Mouse (Mus musculus) fibroblast of lung, adult 2 months (primary cell): ENCODE data around the gene Rhod.

ENCODE experiments used
- DNase-seq: peaks from one replicate; pipeline ENCODE4 v3.0.0-alpha.2; 2011; ENCODE audit warnings: low read depth

Rhod gene

GRCm38 (mm10) chr19:4450666-4451065 lies 11.4 kb upstream of the Rhod start:
- DNase-seq = no peak

- DNase-seq = no peak
Measured at GRCm38 (mm10) chr19:4449230-4449629, 10.0 kb upstream of the Rhod start.

- DNase-seq = no peak
Measured at GRCm38 (mm10) chr19:4447445-4447844, 8.2 kb upstream of the Rhod start.

GRCm38 (mm10) chr19:4446661-4447420 lies 7.6 kb upstream of the Rhod start:
- DNase-seq = no peak

- no peak for DNase-seq
Measured at GRCm38 (mm10) chr19:4442408-4442807, 3.2 kb upstream of the Rhod start.

- DNase-seq = no peak
Measured at GRCm38 (mm10) chr19:4441621-4442161, 2.5 kb upstream of the Rhod start.

GRCm38 (mm10) chr19:4441090-4441591 lies 1.9 kb upstream of the Rhod start:
- no peak for DNase-seq

GRCm38 (mm10) chr19:4440222-4440621 lies 990 bp upstream of the Rhod start:
- no peak for DNase-seq

- DNase-seq = no peak
Measured at GRCm38 (mm10) chr19:4438791-4439160, 456 bp downstream of the Rhod start.

GRCm38 (mm10) chr19:4437886-4438285 lies 1.3 kb downstream of the Rhod start:
- no peak for DNase-seq

- DNase-seq = no peak
Measured at GRCm38 (mm10) chr19:4436254-4436653, 3.0 kb downstream of the Rhod start.

GRCm38 (mm10) chr19:4434999-4435398 lies 4.2 kb downstream of the Rhod start:
- no peak for DNase-seq

GRCm38 (mm10) chr19:4433756-4434155 lies 5.5 kb downstream of the Rhod start:
- DNase-seq = no peak

- no peak for DNase-seq
Measured at GRCm38 (mm10) chr19:4430091-4430620, 9.1 kb downstream of the Rhod start.

- DNase-seq = no peak
Measured at GRCm38 (mm10) chr19:4425610-4426366, 13.4 kb downstream of the Rhod start.

- DNase-seq = no peak
Measured at GRCm38 (mm10) chr19:4423021-4423420, 16.2 kb downstream of the Rhod start.

- no peak for DNase-seq
Measured at GRCm38 (mm10) chr19:4422581-4422980, 16.7 kb downstream of the Rhod start.

GRCm38 (mm10) chr19:4420153-4420910 lies 18.9 kb downstream of the Rhod start:
- DNase-seq = no peak

GRCm38 (mm10) chr19:4419711-4420110 lies 19.5 kb downstream of the Rhod start:
- no peak for DNase-seq

GRCm38 (mm10) chr19:4417713-4418112 lies 21.5 kb downstream of the Rhod start:
- DNase-seq = no peak

- no peak for DNase-seq
Measured at GRCm38 (mm10) chr19:4417183-4417582, 22.0 kb downstream of the Rhod start.

GRCm38 (mm10) chr19:4414631-4415030 lies 24.6 kb downstream of the Rhod start:
- DNase-seq = no peak
